Mouse (Mus musculus) embryo, embryonic 10 days (tissue): ENCODE measurements at regions not wholly inside any gene's neighbourhood (a gene's known extent, or its start where the extent isn't known, plus 50 kb on each side); places are given as distances from the start of the nearest gene placed in this dataset.

Source experiments
- DNase-seq: peaks from one replicate; pipeline ENCODE4 v3.0.0-alpha.2; 2015; ENCODE audit warnings: low spot score

DNA sequence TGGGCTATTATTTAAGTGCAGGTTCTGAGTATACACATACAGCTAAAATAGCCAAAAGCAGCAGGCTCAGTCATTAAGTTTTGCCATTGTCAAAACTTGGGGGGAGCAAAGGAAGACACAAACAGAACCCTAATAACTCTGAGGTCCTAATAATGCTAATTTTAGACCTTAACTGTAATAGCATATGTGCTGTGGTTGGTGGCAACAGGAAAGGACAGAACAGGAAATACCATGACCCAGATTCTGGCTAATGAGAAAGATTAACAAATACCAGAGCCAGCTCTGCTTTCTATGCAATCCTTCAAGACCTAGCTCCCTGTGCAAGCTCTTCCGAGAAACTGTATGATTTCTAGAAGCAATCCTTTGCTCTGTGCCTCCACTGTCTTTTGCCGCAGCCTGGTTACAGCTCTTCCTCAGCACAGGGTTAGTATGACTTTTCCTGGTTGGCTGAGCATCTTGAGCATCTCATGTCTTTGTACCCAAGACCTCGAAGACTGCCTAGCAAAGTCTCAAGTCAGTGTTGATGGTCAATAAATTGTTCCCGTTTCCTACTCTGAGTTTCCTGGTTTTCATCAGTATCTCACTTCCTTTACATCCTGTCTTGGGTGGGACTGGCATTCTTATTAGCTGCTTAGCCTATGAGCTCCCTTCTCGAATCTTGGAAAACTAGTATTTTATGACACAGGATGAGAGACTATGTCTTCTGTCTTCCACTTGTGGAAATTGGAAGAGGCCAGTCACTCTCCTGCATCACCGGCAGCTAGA lies 49.9 kb upstream of the Eed start:
- no peak for DNase-seq

DNA sequence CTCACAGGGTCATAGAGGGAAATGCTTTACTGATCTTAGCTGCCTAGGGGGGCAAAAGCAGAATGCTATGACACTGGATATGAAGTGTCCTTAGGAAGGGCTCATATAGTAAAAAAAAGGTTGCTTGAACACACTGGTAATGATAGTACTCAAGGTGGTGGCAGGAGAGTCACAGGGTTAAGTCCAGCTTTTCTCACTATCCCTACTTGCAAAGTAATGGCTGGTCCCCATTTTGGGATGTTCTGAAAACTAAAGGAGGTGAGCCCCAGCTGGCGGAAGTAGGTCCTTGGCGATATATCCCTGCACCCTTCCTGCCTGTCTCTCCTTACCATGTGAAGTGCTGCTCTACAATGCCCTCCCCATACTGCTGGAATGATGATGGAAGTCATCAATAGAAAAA lies 52.3 kb upstream of the Eed start:
- no peak for DNase-seq

DNA sequence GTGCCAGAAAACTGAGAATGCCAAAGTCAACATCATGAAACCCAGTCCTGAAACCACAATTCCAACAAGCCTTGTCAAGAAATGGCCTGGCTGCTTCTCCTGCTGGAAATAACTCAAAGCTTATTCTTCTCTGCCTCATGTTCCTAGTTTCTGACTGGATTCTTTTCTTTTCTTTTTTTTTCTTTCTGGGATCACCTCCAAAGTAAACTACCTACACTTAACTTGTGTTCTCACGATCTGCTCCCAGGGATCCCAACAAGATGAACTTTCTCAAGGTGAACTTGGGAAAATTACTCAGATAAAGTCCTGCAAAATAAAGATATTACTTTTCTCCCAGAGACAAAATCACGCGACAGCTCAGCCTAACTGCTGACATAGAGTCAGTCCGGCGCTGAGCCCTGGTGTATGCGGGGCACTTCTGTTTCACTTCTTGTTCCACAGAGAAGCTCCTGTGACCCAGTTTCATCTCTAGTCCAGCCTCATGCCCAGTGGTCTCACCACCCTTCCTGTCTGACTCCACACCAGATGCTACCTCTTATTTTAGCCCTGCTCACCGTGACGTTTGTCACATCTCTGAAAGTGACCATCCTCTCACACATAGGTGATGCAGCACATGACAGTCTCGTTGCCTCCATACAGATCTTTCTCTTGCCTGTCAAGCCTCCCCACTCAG lies 53.0 kb upstream of the Eed start:
- DNase-seq, result no peak

DNA sequence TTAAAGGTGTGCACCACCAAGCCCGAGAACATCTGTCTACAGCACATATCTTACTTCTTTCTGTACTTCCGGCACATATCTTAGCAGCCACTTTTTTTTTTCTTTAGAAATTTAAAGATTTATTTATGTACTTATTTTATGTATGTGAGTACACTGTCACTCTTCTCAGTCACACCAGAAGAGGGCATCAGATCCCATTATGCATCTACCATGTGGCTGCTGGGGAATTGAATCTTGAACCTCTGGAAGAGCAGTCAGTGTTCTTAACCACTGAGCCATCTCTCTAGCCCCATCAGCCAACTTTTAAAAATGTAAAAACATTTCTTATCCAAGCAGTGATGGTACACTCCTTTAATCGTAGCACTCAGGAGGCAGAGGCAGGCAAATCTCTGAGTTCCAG lies 53.7 kb upstream of the Eed start:
- DNase-seq, result no peak

DNA sequence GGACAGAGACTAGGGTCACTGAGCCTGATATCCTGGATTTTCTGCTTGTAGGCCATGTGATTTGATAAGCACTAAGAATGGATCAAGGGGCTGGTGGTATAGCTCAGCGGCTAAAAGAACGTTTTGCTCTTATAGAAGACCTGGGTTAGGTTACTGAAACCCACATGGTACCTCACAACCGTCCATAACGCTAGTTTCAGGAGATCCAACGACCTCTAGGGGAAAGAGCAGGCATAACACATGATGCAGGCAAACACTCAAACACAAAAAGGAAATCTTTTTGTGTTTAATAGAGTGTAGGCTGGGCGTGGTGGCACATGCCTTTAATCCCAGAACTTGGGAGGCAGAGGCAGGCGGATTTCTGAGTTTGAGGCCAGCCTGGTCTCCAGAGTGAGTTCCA lies 54.6 kb upstream of the Eed start:
- no peak for DNase-seq

DNA sequence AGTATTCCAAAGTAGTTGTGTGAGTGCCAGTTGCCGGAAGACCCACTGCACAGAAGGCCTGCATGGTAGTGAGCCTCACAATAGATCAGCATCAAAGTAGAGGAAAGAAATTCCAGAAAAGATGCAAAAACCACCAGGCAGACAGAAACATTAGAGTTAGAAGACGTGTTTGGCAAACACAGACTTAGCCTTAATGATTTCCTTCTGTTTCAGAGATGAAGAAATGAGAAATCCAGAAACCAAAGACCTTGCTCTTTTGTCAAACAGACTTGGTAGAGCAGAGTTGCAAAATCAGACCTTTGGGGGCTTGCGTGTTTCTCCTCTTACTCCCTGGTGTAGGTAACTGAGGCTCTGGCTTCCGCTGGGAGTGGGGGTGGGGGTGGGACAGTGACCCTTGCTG lies 57.0 kb upstream of the Eed start:
- DNase-seq, result no peak

DNA sequence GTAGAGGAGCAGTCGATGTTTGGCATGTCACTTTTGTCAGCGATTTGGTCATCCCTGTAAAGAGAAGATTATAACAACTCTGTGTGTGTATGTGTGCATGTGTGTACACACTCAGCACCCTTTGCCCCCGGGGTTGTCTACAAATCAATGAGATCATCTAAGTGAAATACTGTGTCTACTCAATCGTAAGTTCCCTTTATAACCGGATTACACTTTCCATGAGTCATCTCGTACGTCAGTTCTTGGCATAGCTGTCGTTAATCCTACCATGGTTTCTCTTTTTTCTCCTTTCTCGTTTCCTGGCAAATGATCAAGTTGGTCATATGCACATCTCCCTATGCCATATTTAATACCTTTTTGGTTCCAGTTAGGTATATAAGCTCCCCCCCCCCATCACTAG lies 58.7 kb upstream of the Eed start:
- DNase-seq, result no peak

DNA sequence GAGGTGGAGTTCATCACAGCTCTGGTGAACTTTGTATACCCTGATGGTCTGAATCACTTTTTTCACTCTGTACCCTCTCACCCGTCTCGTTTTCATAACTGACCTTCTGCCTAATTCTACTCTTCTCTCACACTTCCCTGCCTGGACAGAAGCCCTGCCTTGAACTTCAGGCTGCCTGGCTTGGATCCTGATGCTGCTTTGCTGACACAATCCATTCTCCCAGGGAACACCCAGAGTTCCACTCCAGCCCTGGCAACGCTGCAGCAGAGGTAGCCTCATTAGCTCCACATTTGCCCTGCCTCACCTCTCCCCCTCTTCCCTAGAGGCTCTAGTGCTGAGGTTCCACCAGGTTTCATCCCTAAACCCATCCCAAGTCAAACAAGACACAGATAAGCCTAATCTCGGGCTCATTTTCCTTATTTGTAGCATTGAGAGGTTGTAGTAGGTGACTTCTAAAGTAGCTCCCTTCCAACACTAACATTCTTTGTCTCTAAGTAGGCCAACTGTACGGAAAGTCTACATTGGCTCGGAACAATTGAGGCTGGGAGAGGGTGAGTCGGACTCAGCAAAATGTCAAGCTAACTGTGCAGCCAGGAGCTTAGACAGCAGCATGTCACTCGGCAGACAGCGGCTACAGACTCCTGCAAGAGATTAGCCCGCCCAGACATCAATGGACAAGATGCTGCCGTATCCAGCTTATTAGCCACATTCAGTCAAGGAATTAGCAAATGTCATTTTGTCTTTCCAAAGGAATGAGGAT lies 60.0 kb upstream of the Eed start:
- no peak for DNase-seq

DNA sequence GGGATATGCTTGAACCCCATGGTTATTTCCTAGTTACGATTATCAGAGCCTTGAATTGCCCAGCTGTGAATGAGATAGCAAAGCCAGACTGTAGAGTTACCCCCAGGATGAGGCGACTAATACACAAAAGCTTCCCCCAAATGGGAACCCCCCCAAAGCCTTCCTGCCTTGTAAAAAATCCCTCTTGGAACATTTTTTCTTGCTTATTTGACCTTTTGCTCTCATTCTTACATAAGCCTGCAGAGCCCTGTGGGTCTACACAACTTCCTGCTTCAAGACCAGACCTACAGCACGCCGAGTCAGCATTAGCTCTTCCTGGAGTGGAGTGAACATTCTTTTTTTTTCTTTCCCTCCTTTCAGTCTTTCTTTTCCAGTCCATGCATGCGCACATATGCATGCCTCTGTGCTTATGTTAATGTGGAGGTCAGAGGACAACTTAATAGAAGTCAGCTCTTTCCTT lies 60.8 kb upstream of the Eed start:
- DNase-seq, result peak; percentile 28

DNA sequence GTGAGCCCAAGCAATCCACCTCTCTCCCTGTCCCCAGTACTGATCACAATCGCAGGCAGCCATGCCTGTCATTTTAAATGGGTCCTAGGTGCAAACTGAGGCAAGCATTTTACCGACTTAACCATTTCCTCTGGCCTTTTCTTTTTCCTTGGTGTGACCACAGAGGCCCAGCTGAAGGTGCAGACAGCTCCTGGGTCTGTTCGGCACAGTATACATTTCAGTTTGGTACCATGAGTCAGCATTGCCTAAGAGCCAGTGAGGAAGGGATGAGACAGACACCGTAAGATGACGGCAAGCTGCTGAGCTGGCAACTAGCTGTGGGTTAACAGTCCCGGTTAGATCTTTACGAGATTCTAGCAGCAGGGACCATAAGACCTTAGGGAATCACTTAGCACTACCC lies 61.6 kb upstream of the Eed start:
- no peak for DNase-seq

DNA sequence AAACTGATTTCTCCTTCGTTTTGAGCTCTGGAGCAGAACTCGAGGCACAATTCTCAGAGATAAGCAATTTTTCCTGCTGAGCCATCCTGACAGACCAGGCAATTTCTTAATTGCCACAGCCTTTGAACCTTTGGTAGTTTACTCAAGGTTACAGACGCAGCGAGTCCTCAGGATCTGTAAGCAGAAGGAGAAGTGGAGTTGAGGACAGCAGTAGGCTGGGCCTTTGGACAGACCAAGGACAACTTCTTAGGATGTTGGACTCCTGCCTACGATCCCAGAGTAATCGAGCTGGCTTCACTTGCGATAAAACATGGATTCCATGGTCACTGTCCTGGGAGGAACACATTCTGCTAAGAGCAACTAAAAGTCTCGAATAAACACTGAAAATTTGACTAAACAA lies 62.7 kb upstream of the Eed start:
- DNase-seq, result no peak

DNA sequence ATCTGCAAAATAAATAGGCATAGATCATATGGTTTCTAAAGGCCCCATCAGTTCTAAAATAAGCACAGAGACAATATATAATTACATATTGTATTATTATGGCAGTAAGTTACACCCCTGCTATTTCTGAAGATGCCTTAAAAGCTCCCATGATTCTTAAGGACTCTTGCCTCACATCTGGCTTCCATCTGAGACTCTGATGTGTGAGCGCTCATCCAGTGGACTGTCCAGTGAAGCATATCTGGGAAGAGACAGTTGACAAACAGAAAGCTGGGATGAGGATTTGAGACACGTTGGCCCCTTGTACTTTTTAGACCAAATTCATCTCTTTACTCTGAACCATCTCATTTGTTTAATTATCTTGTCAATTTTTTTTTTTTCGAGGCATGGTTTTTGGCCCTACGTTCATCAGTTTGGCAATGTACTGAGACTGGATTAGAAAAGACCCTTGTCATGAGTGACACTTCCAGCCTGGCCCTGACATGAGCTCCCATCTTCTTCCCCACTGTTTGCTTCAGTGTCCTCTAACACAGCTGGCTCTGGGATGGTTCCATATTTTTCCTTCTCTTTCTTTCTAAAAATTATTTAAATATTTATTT lies 63.4 kb upstream of the Eed start:
- no peak for DNase-seq

DNA sequence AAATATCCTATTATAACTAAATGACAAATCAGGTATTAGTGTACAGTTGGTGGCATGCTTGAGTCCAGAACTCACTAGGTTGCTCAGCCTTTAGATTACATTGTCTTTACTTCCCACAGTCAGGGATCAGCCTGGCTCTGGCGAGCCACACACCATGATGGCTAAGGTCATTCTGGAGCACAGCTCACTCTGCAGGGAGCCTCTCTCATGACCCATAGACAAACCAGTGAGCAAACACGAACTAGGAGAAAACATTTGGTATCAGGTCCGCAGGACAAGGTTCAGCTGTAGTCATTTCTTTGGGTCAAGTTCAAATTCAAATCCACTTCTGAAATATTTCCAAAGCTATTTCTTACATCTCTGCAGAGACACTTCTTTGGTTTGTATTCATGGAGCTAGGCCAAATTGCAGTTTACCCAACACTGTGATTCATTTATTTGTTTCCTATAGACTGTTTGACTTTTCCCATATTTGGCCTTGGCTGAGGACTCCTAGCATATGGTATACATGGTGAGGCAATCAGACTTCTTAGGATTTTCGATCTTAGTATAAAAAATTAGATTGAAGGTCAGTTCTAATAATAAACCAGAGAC lies 64.5 kb upstream of the Eed start:
- DNase-seq, result no peak

DNA sequence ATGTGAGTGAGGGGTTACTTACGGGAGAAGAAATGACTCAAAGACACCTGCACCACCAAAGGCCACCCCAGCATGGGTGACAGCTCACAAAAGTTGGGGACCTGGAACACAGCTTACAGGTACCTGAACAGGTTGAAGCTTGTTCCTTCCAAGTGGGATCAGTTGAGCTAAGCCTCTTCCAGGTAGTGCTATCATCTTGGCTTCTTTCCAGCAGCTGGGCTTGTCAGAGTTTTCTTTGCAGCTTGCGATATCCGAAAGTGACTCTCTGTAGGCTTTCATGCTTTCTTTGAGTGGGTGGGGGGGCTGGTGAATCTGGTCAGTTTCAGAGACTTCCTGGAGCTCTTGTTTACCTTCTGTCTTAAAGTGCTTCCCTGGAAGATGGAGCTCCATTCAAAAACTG lies 65.4 kb upstream of the Eed start:
- DNase-seq, result no peak

DNA sequence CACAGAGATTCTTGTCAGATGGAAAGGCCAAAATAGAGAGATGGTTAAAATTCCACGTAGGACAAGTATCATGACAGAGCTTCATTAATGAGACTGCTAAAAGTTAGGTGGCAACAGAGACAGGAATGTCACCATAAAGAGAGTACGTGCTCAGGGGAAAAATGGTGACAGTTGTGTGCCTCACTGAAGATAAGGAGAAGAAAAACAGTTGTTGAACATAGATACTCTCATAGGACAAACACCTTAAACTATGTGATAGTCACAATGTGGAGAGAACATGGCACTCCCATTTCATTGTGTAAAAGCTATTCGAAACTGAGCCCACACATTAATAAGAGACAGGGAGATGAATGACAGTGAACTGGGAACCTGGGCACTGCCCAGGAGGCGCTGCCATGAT lies 66.1 kb upstream of the Eed start:
- no peak for DNase-seq

DNA sequence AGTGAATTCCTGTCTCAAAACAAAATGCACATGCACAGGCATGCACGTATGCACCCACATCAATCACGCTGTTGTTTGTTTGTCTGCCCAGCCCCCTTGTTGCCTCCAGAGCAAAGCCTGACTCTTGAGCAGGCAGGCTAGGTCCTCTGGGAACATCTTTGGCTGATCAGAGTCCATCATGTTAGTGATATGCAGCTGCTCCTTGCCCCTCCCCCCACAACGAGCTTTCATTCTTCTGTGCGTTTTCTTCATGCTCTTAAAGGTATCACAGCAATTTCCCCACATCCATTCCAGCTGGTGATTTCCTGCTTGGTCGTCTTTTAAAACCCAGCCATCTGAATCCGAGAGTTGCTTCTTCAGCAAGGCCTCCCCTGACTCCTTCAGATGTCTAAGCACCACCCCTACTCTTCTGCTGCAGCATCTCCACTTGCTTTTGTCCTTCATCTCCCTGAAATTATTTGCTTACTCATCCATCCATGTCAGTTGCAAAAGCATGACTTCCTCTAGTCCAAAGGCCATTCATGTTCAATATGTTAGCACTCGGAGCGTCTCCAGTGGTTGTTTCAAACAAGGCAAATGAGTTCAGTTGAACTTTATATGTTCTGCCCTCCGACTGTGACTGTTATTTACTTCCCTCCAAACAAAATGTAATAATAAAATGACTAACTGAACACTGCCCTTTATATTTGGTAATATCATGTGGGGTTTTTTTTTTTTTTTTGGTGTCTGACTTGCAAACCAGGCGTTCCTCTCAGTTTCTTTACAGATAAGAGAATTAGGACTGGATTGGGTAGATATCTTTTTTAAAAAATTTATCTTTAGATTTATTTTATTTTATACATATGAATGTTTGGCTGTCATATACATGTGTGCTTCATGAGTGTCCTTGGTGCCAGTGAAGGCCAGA lies 67.9 kb upstream of the Eed start:
- no peak for DNase-seq

DNA sequence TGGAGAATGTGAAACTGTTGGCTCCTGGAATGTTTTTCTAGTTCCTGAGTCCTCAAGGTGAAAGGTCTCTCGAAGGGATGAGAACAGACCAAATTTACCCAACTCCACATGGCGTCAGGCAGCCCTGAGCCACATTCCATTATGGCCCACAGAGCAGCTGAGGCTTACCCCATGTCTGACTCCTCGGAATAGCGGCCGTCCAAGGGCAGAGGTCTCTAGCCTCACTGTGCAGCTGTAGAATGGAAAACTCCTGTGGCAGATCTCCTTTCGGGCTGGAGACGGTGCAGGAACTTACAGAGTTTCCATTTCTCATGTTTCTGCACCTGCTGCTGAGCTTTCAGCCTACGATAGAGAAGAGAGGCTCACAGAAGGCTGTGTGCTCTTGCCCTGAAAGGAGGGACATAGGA lies 69.1 kb upstream of the Eed start:
- peak; percentile 18 for DNase-seq

DNA sequence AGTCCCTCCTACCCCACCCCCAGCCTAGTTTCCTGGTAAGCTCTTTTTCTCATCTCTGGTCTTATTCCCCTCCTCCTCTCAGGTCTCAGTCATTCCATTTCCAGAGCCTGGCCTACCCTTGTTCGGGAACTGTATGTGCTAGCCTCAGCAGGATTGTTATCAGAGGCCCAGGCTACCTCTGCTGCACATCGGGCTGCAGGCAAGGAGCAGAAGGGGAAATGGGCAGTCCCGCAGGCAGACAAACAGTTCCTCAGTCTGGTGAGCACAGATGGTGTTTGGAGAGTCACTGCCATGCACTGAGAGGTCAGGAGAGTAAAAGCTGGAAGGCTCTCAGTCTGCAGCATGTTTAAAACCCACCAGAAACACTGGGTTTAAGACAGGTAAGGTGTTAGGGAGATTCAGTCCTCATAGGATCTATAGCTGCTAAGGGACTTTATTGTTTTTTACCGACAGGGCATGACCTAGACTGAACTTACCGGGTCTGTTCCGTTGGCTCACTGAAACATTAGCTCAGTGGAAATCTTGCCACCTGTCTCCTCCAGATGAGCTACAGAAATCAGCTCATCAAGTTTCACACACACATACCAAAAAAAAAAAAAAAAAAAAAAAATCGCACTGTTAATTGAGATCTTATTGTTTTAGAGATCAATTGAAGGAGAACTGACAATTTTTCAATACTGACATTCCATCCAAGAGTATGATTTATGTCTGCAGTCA lies 74.2 kb upstream of the Eed start:
- peak; percentile 48 for DNase-seq

DNA sequence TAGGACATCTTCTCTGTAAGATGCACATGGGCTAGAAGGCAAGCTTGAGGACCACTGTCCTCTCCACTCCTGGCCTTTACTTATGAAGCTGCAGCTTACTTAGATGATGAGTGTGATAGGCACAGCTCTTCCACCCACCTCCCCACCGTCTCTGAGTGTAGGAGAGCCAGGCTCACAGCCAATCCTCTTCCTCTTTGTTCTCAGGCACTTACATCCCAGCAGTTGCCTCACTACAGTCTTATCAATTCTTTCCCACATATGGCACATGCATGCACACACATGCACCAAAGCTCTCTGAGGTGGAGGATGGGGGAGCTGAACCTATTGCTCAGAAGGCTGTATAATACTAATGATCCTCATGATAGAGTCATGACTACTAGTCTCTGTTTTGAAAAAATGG lies 72.1 kb upstream of the Picalm start:
- DNase-seq, result no peak

DNA sequence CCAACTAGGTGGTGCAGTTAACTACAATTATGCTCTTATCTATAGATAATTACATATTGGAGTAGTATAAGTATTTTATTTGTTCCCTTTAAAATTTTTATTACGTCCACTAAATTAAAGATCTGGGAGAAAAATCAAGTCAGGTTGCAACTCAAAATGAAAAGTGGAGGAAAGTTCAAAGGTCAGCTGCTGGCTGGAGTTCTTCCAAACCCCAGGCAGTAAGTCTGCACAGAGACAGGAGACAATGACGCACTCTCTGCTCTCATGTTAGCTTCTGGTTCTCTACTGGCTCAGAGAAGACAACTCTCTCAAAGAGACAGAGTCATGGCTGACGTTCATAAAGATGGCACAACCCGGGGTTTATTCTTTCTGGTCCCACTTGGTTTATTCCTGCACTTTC lies 71.4 kb upstream of the Picalm start:
- DNase-seq, result no peak

DNA sequence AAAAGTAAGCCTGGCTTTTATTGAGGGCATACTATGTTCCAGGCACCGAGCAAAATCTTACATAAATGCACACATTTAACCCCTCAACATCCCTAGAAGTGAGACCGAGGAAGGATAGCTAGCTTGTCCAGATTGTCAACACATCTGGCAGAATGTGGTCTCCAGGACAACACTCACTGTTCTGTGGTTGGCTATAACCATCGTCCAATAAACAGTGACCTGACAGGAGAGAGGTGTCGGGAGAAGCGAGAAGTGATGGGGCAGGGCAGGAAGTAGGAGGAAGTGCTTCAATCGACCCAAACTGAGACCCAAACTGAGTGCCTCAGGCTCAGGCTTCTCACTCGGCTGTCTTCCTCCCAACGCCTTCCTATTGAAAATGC lies 70.8 kb upstream of the Picalm start:
- no peak for DNase-seq
